Mouse (Mus musculus) limb, embryonic 14.5 days (tissue): ENCODE results near the gene Cenpn. TPM values are rescaled to one million over a fixed set of nuclear protein-coding genes. Genes with fewer than 3 reads are reported as not detected.
A peak's percentile ranks its signal among the peaks of the same experiment; 100 is the strongest.

Experiments
- ATAC-seq: fragments of 200-750 bp; cut with Nextera tagmentation; 2 replicates; pipeline ENCODE4 v1.8.0; 2017; ENCODE audit warnings: low read depth, moderate number of reproducible peaks, moderate TSS enrichment; ENCODE audit not compliant: low FRiP score
- DNase-seq: peaks from one replicate; pipeline ENCODE4 v3.0.0-alpha.2; 2015; ENCODE audit warnings: low spot score
- H3K27ac ChIP-seq: fragments of 300-500 bp; sonication (generic); replicated peaks from 2 replicates; pipeline ENCODE4 v1.5.1; 2014; ENCODE audit warnings: low read depth, mild to moderate bottlenecking, low read length, moderate library complexity, mixed read lengths
- H3K27me3 ChIP-seq: fragments of 300-500 bp; sonication (generic); 2 replicates; pipeline ENCODE4 v1.6.1; 2014; ENCODE audit warnings: low read length, mixed read lengths; ENCODE audit not compliant: control insufficient read depth, insufficient read depth
- H3K36me3 ChIP-seq: fragments of 300-500 bp; sonication (generic); 2 replicates; pipeline ENCODE4 v1.6.1; 2014; ENCODE audit warnings: mild to moderate bottlenecking, low read length, moderate library complexity, mixed read lengths; ENCODE audit not compliant: control insufficient read depth, insufficient read depth
- H3K4me1 ChIP-seq: fragments of 300-500 bp; sonication (generic); 2 replicates; pipeline ENCODE4 v1.6.1; 2014; ENCODE audit warnings: antibody characterized with exemption, low read length, mixed read lengths; ENCODE audit not compliant: control insufficient read depth, insufficient read depth
- H3K4me2 ChIP-seq: fragments of 300-500 bp; sonication (generic); replicated peaks from 2 replicates; pipeline ENCODE4 v1.6.1; 2014; ENCODE audit warnings: low read depth, mild to moderate bottlenecking, low read length, moderate library complexity; ENCODE audit not compliant: severe bottlenecking
- H3K4me3 ChIP-seq: fragments of 300-500 bp; sonication (generic); replicated peaks from 2 replicates; pipeline ENCODE4 v1.5.1; 2014; ENCODE audit warnings: low read length
- H3K9ac ChIP-seq: fragments of 300-500 bp; sonication (generic); 2 replicates; pipeline ENCODE4 v1.6.1; 2014; ENCODE audit warnings: mild to moderate bottlenecking, low read depth, low read length, moderate library complexity; ENCODE audit not compliant: severe bottlenecking
- H3K9me3 ChIP-seq: fragments of 300-500 bp; sonication (generic); 2 replicates; pipeline ENCODE4 v1.6.1; 2016; ENCODE audit warnings: low read length; ENCODE audit not compliant: control insufficient read depth
- POLR2A ChIP-seq: fragments of 200-500 bp; IDR thresholded peaks from 2 replicates; pipeline ENCODE4 v1.8.0; 2012; ENCODE audit warnings: inconsistent platforms, mild to moderate bottlenecking, moderate library complexity, borderline replicate concordance; ENCODE audit not compliant: insufficient read depth, insufficient read length; ENCODE audit errors: extremely low read depth
- WGBS: fragments of 180-500 bp; shearing (Covaris S2); extraction: QIAGEN DNeasy Blood & Tissue Kit; methylation state at CpG from one replicate; pipeline ENCODE4 v1.1.7; 2014; 5-methylcytosine and 5-hydroxymethylcytosine counted together
- polyA plus RNA-seq, 2 experiments: library from polyadenylated mRNA; depleted of rRNA in 1 of 2; stranded (reverse) in 1 of 2; unstranded in 1 of 2; fragments of >200 nt; fragmentation: Nextera tagmentation in 1 of 2; extraction: Ambion mirVana in 1 of 2; gene quantifications; 2 replicates each; pipeline versions ENCODE4 v1.2.1 to v1.2.3; 2012 to 2014

Cenpn gene
- polyA plus RNA-seq (2012; rRNA removed) (36.8 and 39.7 TPM in 2 replicates), polyA plus RNA-seq (2014; fragmentation: Nextera tagmentation; extraction: Ambion mirVana) (31.3 and 34.2 TPM in 2 replicates)

- peak; percentile 95 for ATAC-seq
- DNase-seq = peak; percentile 96
- H3K4me1 ChIP-seq = peaks cover 4% of the 10 kb centered on the region
- WGBS = under 1% methylated on average over 54 of the region's 57 CpGs
- peak within 1 kb of the TSS; percentile 73 for H3K4me2 ChIP-seq
- no peaks in the 10 kb centered on the region for H3K27me3 ChIP-seq
- H3K9me3 ChIP-seq = no peaks in the 10 kb centered on the region
- H3K36me3 ChIP-seq = peaks cover 18% of the 10 kb centered on the region; the same call in 1 of the 2 replicates
- peak within 1 kb of the TSS; percentile 64 for H3K27ac ChIP-seq
- H3K4me3 ChIP-seq = peak within 1 kb of the TSS; percentile 74
- TF ChIP-seq POLR2A = peak; percentile 68; the same call in 1 of the 2 replicates
- peak within 1 kb of the TSS; percentile 77 for H3K9ac ChIP-seq
These were observed at the start of gene Cenpn, which contains the start of gene Cmc2 for GRCm38 (mm10) chr8:116921337-116922059. Cenpn (plus strand) TSS chr8:116921730. Cmc2 (minus strand) TSS chr8:116921455.

DNA sequence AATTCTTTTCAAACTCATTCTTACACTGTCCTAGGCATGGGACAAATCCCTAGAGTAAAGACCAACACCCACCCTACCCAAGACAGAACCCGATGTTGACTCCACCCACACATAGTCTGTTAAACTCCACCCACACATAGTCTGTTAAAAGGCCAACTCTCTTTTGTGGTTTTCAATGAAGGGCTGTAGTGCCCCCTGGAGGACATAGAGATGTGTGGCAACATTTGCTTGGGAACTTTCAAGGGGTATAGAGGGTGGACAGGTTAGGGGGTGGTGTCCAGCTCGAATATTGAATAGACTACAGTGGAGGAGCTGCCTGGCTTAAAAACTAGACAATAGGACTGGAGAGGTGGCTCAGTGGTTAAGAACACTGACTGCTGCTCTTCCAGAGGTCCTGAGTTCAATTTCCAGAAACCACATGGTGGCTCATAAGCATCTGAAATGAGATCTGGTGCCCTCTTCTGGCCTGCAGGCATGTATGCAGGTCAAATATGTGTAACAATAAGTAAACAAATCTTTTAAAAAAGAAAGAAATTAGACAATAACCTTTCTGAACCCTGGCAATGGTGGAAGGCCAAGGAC lies 48.7 kb upstream of the Cenpn start:
- no peaks in the 10 kb centered on the region for H3K27me3 ChIP-seq
- no peaks in the 10 kb centered on the region for H3K9me3 ChIP-seq
- no peak overlapping the region for H3K4me2 ChIP-seq
- H3K4me1 ChIP-seq = no peaks in the 10 kb centered on the region
- no peak for DNase-seq
- no peak for ATAC-seq
- no peaks in the 10 kb centered on the region for H3K36me3 ChIP-seq
- H3K4me3 ChIP-seq = no peak overlapping the region
- WGBS = 77% methylated on average over 2 of the region's 2 CpGs
- no peak for TF ChIP-seq POLR2A
- no peak overlapping the region for H3K9ac ChIP-seq
- no peak overlapping the region for H3K27ac ChIP-seq

GRCm38 (mm10) chr8:116873586-116873985 lies 47.9 kb upstream of the Cenpn start:
- Histone ChIP-seq H3K9me3 (no peaks in the 10 kb centered on the region), H3K4me3 (no peak overlapping the region), H3K27me3 (no peaks in the 10 kb centered on the region), H3K36me3 (no peaks in the 10 kb centered on the region), H3K4me1 (no peaks in the 10 kb centered on the region), H3K9ac (no peak overlapping the region), H3K4me2 (no peak overlapping the region), H3K27ac (no peak overlapping the region)
- TF ChIP-seq POLR2A = no peak
- DNase-seq (no peak), ATAC-seq (no peak)
- 60% methylated on average over 11 of the region's 11 CpGs for WGBS

DNA sequence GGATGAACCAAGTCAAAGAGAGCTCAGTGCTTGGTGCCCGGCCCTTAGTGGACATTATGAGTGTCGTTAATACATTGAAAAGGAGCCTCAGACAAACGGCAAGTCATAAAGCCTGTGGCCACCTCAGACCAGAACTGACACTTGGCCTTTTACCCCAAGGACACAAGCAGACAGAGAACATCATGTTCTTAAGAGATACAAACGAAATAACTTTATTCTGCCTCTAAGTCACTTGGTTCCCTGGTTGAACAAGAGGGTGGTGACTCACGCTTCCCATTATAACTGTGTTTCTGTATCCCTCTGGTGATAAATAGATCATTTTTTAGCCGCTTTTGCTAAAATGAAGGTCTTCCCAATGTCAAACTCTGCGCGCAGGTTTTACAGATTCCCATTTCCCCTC lies 47.5 kb upstream of the Cenpn start:
- WGBS = 65% methylated on average over 8 of the region's 8 CpGs
- no peak overlapping the region for H3K9ac ChIP-seq

DNA sequence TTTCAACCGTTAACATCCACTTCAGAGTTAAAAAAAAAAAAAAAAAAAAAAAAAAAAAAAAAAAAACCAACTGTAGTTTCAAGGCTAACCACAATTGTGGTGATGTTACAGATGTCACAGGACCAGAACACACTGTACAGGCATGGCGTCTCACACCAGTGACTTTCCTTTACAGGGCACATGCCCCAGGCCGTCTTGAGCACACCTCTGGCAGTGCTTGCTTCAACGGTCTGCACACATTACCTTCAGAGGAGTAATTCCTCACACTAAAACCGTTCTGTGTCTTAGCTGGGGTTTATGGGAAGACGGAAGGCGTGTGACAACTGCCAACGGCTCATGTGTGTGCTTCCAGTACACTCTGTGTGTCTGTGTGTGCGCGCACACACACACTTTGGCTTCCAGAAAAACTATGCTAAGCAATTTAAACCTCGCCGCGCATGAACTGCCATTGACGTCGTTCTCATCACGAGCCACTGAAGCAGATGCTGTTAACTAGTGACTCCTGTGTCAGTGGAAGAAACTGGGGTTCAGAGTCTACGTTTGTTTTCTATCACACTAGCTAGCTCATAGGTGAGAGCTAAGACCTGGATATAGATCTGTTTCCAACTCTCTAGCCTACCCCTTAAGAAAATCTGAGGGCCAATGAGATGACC lies 45.6 kb upstream of the Cenpn start:
- no peaks in the 10 kb centered on the region for H3K9me3 ChIP-seq
- H3K9ac ChIP-seq = no peak overlapping the region
- H3K27me3 ChIP-seq = no peaks in the 10 kb centered on the region
- H3K4me1 ChIP-seq = no peaks in the 10 kb centered on the region
- no peak overlapping the region for H3K27ac ChIP-seq
- ATAC-seq (no peak), DNase-seq (no peak)
- no peak overlapping the region for H3K4me3 ChIP-seq
- 81% methylated on average over 17 of the region's 17 CpGs for WGBS
- no peak overlapping the region for H3K4me2 ChIP-seq
- TF ChIP-seq POLR2A = no peak
- H3K36me3 ChIP-seq = no peaks in the 10 kb centered on the region

More for the DNA sequence above, 47.5 kb upstream of the Cenpn start:
- Histone ChIP-seq H3K36me3 (no peaks in the 10 kb centered on the region), H3K4me2 (no peak overlapping the region), H3K9me3 (no peaks in the 10 kb centered on the region), H3K4me3 (no peak overlapping the region), H3K4me1 (no peaks in the 10 kb centered on the region), H3K27me3 (no peaks in the 10 kb centered on the region), H3K27ac (no peak overlapping the region)
- DNase-seq = no peak
- TF ChIP-seq POLR2A = no peak
- no peak for ATAC-seq
